Mouse (Mus musculus) ES-Bruce4 (cell line): ENCODE data around the gene Olfr1489.

Source experiments
- CTCF ChIP-seq: IDR thresholded peaks from one replicate; pipeline ENCODE4 v1.8.1; 2011; ENCODE audit warnings: low read depth, low read length
- POLR2A ChIP-seq: IDR thresholded peaks from one replicate; pipeline ENCODE4 v1.8.1; 2011; ENCODE audit warnings: low read length; ENCODE audit not compliant: insufficient read depth

DNA sequence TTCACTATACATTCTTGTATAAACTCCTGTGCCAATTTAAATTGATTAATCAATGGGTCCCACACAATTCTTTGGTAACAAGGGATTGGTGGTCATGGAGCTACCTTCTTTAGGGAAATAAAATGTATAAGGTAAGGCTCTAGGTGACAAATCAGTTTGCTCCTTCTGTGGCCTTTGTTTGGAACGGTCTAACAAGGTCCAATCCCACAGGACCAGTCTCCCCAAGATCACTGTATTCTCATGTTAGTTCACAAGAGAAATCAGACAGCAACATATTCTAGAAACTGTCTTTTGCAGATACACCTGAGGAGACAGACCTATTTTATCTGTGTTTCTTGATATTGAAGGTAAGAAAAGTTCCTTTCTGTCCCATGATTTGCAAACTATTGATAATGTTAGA, 19.4 kb downstream of the Olfr1489 start, which contains the start of gene Olfr1490:
- no peak for TF ChIP-seq CTCF
- no peak for TF ChIP-seq POLR2A
